Mouse (Mus musculus): ENCODE measurements around the gene Ubash3b. TPM values are rescaled to one million over a fixed set of nuclear protein-coding genes. Genes with fewer than 3 reads are reported as not detected.

Ubash3b gene
- total RNA-seq, 1 experiment from 2014 or later, result 2.1 TPM

- no peak for DNase-seq
These were observed 110.2 kb downstream of the Ubash3b start for GRCm38 (mm10) chr9:41051080-41051932.

DNA sequence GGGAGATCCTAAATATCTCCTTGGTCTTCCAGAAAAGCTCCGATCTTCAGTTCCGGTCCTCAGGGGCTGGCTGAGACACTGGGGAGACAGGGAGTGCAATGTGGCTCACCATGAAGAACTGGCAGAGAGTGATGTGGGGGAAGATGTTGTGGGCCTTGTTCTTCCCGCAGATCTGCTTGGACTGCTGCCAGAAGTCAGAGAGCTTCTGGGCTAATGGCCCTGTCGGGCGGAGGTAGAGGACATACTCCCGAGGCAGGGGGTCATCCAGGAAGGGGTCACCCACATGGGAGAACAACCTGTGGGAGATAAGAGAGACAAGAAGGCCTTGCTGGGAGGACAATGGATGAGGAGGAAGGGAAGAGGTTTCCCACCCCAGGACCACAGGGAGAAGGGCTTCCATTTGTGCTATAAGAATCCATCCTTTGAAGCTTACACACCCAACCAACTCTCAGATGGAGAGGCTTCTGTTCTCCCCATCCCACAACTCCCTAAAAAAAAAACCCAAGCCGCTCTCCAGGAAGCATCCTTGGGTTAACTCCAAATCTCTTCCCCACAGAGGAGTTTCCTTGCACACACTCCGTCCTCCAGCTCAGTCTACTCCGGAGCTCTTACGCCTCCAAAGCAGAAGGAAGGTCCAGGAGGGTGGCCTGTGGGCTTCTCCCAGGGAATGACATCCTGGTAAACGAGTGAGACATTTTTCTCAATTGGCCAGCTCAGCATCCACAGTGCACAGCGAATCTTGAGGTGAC, 111.0 kb downstream of the Ubash3b start:
- DNase-seq, result no peak

DNA sequence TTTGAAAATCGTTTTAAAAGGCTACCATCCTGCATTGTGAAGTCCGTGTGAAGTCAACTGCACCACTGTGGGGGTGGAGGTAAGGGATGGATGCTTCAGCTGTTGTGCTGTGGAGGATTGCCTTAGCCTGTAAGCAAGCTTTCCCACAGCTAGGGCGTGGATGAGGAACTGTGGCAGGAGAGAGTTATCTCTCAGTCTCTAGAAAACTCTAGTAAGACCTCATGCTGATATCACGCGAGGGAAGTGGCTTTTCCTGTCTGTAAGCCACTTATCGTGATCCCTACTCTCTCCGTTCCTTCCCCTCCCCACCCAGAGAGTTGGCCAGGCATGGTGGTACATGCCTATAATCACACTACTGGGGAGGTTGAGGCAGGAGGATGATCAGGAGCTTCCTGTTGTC, 112.2 kb downstream of the Ubash3b start:
- no peak for DNase-seq

DNA sequence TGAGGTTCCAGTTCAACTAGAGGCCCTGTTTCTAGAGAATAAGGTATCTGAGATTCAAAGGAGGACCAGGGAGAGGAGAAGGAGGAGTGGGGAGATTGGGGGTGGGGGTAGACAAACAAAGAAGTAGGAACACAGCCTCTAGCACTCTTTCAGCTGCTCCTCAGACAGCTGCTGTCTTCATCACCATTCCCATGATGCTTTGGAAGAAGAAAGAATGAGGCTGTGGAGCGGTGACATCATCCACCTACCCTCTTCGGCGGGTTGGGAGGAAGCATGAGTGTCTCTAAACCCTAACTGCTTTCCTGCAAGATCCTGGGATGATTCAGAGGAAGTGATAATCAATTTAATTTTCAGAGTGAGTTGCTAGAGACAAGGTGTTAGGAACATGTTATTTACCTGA, 112.7 kb downstream of the Ubash3b start:
- no peak for DNase-seq

- no peak for DNase-seq
These were observed 113.3 kb downstream of the Ubash3b start for GRCm38 (mm10) chr9:41048216-41048615.

DNA sequence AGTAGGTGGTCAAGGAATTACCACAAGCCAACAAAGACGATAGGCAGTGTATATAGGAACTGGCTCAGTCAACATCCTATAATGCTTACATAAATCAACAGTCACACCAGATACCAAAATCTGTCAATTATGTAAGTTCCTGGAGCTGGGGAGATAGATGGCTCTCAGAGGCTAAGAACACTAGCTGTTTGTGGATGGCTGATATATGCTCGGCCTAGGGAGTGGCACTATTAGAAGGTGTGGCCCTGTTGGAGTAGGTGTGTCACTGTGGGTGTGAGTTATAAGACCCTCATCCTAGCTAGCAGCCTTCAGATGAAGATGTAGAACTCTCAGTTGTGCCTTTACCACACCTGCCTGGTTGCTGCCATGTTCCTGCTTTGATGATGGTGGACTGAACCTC, 113.8 kb downstream of the Ubash3b start:
- no peak for DNase-seq

DNA sequence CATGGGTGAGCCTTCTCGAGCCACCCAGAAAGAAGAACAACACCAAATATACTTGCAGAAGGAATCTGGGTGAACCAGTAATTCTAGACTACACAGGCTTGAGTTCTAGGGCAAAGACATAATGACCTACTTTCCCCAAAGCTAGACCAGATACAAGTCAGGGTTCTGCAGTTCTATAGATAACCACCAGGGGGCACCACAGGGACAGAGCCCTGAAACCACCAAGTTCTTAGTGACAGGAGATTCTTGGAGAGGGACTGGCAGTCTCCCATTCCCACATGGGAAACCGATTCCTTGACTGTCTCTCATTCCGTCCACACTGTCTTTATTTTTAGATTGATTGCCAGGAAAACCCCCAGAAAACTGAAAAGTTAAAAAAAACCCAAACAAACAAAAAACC, 116.9 kb downstream of the Ubash3b start:
- peak; percentile 78 for DNase-seq

GRCm38 (mm10) chr9:41043641-41044040, 117.9 kb downstream of the Ubash3b start:
- no peak for DNase-seq

- DNase-seq, result no peak
These were observed 120.1 kb downstream of the Ubash3b start for GRCm38 (mm10) chr9:41041404-41041803.

DNA sequence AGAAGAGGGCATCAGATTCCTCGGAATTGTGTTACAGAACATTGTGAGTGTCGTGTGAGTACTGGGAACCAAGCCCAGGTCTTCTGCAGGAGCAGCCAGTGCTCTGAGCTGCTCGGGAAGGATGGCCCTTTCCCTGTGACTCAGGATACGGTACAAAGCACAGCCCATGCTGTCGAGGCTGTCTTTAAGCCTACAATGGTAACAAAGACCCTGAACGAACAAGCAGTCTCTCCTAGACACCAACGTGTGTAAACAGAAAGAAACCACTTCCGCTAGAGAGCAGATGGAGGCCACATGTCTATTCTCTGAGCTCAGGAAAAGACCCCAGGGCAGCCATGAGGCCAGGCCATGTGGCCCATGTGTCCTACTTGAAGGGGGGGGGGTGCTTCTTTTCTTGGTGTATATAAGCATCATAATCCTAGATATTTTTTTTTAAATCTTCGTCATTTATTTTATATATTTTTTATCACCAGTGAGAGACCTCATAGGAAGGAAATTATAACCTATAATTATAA, 123.3 kb downstream of the Ubash3b start:
- no peak for DNase-seq

GRCm38 (mm10) chr9:41031590-41032489, 129.7 kb downstream of the Ubash3b start:
- no peak for DNase-seq

DNA sequence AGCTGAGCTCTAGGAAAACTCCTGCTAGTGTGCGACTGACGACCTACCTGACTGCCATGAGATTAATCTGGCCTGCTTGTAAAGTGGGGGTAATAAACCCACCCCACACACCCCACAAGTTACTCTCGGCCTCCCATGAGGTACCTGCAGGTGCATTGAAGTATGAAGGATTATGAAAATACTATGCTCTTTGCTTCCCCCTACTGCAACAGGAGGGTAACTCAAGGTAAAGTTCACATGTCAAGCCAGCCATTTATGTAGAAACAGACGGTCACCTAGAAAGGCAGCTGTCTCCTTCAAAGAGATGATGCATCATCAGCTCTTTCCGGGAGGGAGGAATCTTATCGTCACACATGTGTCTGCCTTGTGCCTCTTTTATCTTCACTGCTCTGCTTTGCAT, 131.7 kb downstream of the Ubash3b start:
- no peak for DNase-seq

DNA sequence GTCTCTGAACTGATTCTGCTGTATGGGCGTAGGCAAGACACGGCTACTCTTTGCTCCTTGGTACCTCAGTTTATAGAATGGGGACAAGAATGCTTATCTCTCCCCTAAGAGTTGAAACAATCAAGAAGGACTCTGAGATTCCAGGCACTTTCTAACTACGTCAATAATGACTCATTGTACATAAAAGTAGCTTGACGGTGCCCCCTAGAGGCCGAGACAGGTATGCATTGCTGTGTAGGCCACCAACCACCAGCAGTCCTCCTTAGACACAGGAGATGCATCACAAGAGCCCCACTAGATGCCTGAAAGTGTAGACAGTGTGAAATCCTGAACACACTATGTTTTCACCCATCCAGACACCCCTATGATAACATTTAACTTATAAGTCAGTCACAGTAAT, 133.0 kb downstream of the Ubash3b start:
- DNase-seq, result peak; percentile 43

DNA sequence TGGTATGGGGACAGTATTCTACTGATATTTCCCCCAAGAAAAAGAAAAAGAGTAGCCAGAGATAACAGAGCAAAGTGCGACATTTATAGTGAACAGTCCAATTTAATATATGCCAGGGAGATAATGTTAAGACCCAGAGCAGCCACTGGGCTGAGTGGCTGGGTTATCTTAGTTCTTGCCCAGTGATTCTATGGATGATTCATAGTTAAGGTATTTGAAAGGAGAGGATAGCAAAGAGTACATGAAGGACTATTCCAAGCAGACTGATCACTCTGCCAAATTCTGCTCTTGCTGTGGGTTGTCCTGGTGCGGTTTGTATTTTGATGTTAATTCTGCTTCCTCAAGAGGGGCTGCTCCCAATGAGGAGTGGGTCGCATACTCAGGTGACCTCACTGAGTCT, 139.8 kb downstream of the Ubash3b start:
- DNase-seq, result no peak

GRCm38 (mm10) chr9:41020486-41020885, 141.0 kb downstream of the Ubash3b start:
- no peak for DNase-seq

DNA sequence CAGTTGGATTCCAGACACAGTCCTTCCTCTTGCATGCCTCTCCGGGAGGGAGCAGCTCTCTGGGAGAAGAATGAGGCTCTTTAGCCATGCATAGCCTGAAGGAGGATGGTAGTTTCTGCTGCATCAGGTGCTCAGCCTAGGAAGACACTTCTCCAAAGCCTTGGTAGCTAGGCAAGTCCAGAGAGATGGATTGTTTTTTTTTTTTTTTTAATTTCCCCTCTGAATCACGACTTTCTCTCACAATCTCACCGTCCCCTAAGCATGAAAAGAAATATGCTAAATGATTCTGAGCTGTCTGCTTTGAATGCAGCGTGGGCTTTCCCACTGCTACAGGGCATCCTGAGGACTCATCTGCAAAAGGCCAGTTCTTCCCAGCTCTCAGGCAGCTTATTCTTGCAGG, 147.0 kb downstream of the Ubash3b start:
- DNase-seq, result no peak

DNA sequence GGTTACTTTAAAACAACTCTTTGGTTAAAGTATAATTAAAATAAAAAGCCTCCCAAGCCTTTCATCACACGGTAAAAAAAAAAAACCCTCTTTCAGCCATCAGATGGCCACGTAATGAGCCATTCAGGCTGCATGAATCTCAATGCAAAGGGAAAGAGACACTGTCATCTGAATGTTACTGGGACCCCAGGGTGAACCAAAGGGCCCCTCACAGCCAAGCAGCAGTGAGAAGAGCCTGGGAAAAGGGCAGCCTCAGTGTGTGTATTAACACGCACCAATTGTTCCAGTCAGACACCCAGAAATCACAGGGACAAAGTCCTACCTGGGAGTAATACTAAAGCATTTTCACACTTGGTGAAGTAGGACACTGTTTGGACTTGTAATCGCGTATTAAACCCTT, 149.0 kb downstream of the Ubash3b start:
- no peak for DNase-seq

DNA sequence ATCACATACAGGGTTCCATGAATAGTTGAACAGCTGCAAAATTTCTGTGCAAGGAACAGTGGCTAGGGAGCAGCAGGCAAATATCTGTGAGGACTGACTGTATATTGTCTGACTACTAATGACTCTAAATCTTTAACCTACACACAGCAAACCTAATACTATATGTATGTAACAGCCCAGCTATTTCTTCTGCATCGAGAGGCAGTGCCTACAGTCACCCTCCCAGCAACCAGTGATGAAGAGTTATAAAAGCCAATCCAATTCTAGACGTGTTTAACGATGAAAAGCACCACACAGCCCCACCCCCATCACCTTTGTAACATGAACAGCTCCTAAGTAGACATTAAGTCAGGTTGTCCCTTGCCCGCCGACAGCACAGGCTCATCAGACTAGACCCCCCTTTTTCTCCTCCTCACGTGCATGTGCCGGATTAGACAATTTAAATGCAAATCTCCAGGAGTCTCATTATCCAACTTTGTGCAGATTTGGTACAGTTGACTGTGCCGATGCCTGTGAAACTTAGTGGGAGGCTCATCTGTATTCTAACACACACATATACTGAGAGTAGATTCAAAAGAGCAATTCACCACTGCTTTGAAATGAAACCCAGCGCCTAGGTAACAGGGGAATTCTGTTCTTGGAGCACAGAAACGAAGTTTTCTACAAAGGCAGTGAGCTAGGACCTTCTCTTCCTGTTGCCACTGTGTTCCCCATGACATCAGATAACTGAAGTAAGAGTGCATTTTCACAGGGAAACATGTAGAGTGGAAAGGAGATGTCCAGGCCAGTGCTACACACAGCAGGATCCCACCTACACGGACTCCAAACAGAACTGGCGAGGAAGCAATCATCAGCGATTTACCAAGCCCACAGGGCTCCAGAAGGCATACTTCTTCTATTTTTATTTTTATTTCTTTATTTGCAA, 149.7 kb downstream of the Ubash3b start:
- DNase-seq, result no peak

DNA sequence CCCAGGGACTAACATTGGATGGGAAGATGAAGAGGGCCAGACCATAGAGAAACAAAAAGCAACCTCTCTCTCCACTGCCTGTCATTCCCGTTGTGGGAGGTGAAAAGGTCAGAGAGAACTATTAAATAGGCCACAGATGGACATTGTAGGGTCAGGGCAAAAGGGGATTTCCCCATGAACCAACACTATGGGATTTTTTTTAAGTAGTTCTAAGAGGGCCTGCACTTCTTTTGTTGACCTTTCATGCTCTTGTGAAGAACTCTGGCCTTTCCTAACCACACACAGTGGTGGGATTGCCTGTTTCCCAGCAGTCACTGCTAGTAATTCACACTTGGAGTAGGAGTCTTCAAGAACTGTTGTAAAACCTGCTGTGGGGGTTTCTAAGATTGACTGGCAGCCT, 153.7 kb downstream of the Ubash3b start:
- DNase-seq, result no peak

- no peak for DNase-seq
These were observed 157.1 kb downstream of the Ubash3b start, which contains the start of gene Crtam for GRCm38 (mm10) chr9:41004415-41004814. Gene Crtam (minus strand): TSS chr9:41004628.

GRCm38 (mm10) chr9:40997116-40997779, 164.2 kb downstream of the Ubash3b start:
- DNase-seq, result no peak
